Mouse (Mus musculus) kidney, adult 8-10 months (tissue): ENCODE measurements around the gene Terf2.
"Not testable (repeated sequence)": the region's sequence is repeated elsewhere in the genome, so short reads cannot be mapped to it uniquely, and the experiment has no call there.

ENCODE experiments used
- DNase-seq, 2 experiments: peaks; one replicate each; pipeline ENCODE4 v3.0.0; 2022

Gene Terf2

GRCm38 (mm10) chr8:107056973-107057369 is 39.4 kb downstream of the Terf2 start:
- no peak for DNase-seq

- DNase-seq = peak; percentile 97 to 98
These were observed 40.0 kb downstream of the Terf2 start, which contains the start of the genes Cog8 and Nip7 for GRCm38 (mm10) chr8:107056076-107056972. Cog8 (minus strand) TSS chr8:107056689. Nip7 (plus strand) TSS chr8:107056877.

- DNase-seq = no peak
These were observed 44.3 kb downstream of the Terf2 start for GRCm38 (mm10) chr8:107052046-107052445.

- DNase-seq = no peak
These were observed 46.9 kb downstream of the Terf2 start for GRCm38 (mm10) chr8:107049480-107049879.

GRCm38 (mm10) chr8:107048061-107048941 is 48.0 kb downstream of the Terf2 start, which contains the start of gene Pdf:
Pdf (minus strand) TSS chr8:107048614.
- DNase-seq = peak; percentile 72 to 81

- DNase-seq = no peak
These were observed 49.4 kb downstream of the Terf2 start for GRCm38 (mm10) chr8:107046976-107047375.

- no peak for DNase-seq
These were observed 50.9 kb downstream of the Terf2 start for GRCm38 (mm10) chr8:107045478-107045877.

GRCm38 (mm10) chr8:107040632-107041031 is 55.7 kb downstream of the Terf2 start:
- no peak for DNase-seq

GRCm38 (mm10) chr8:107036626-107037025 is 59.7 kb downstream of the Terf2 start:
- peak; percentile 30 to 41 for DNase-seq

- DNase-seq = no peak
These were observed 60.7 kb downstream of the Terf2 start for GRCm38 (mm10) chr8:107035641-107036040.

- DNase-seq = not testable (repeated sequence)
These were observed 62.7 kb downstream of the Terf2 start for GRCm38 (mm10) chr8:107033609-107034008.

- DNase-seq = no peak
These were observed 64.7 kb downstream of the Terf2 start for GRCm38 (mm10) chr8:107031577-107032090.

GRCm38 (mm10) chr8:107030650-107031576 is 65.4 kb downstream of the Terf2 start, which contains the start of gene Vps4a:
Vps4a (plus strand) TSS chr8:107031222.
- peak; percentile 97 to 99 for DNase-seq

- DNase-seq = no peak
These were observed 66.3 kb downstream of the Terf2 start for GRCm38 (mm10) chr8:107030058-107030457.

GRCm38 (mm10) chr8:107029310-107029709 is 67.0 kb downstream of the Terf2 start:
- no peak for DNase-seq

- no peak for DNase-seq
These were observed 72.9 kb downstream of the Terf2 start for GRCm38 (mm10) chr8:107023479-107023878.
